Mouse (Mus musculus) gastrocnemius, postnatal 36 days (tissue): Measurements from ENCODE around the gene Tbl1xr1. TPM values are rescaled to one million over a fixed set of nuclear protein-coding genes. Genes with fewer than 3 reads are reported as not detected.

ENCODE experiments used
- DNase-seq, 2 experiments: peaks; one replicate each; pipeline ENCODE4 v3.0.0; 2022
- intact Hi-C: fragments of 180-260 bp; cut with DNase I; formaldehyde crosslinking; loops from one replicate; pipeline ENCODE4 v1.15.1; 2025
- total RNA-seq, 2 experiments: library from RNA; stranded (reverse); gene quantifications; 2 replicates each; pipeline ENCODE4 v1.2.3; 2021

Gene Tbl1xr1
- total RNA-seq, 2 experiments from 2014 or later = 48.8 to 50.6 TPM

GRCm38 (mm10) chr3:22138580-22139099 lies 62.2 kb downstream of the Tbl1xr1 start:
- DNase-seq = no peak
- intact Hi-C loops = no loop called here

GRCm38 (mm10) chr3:22140111-22140658 lies 63.7 kb downstream of the Tbl1xr1 start:
- intact Hi-C loops = no loop called here
- no peak for DNase-seq

GRCm38 (mm10) chr3:22141984-22142719 lies 65.7 kb downstream of the Tbl1xr1 start:
- no peak for DNase-seq
- intact Hi-C loops = no loop called here

GRCm38 (mm10) chr3:22142846-22143641 lies 66.6 kb downstream of the Tbl1xr1 start:
- intact Hi-C loops = no loop called here
- no peak for DNase-seq

GRCm38 (mm10) chr3:22144255-22144654 lies 67.8 kb downstream of the Tbl1xr1 start:
- no peak for DNase-seq
- intact Hi-C loops = no loop called here

- intact Hi-C loops = loop anchor here (2.0 to 5.0 kb wide), 2 partner anchors 69 to 210 kb away; no protein-coding TSS in a partner anchor
- no peak for DNase-seq
Measured at GRCm38 (mm10) chr3:22147433-22147927, 71.0 kb downstream of the Tbl1xr1 start.

GRCm38 (mm10) chr3:22148306-22148932 lies 72.0 kb downstream of the Tbl1xr1 start:
- intact Hi-C loops = loop anchor here (5.0 kb wide), 1 partner anchor 211 kb away; no protein-coding TSS in a partner anchor
- DNase-seq = no peak

GRCm38 (mm10) chr3:22150872-22151530 lies 74.5 kb downstream of the Tbl1xr1 start:
- intact Hi-C loops = no loop called here

GRCm38 (mm10) chr3:22152773-22153172 lies 76.3 kb downstream of the Tbl1xr1 start:
- no peak for DNase-seq
- intact Hi-C loops = no loop called here

More at GRCm38 (mm10) chr3:22150872-22151530, 74.5 kb downstream of the Tbl1xr1 start:
- DNase-seq = no peak

GRCm38 (mm10) chr3:22154522-22154921 lies 78.1 kb downstream of the Tbl1xr1 start:
- no peak for DNase-seq
- intact Hi-C loops = no loop called here

- DNase-seq = no peak
- intact Hi-C loops = no loop called here
Measured at GRCm38 (mm10) chr3:22156397-22156796, 79.9 kb downstream of the Tbl1xr1 start.

GRCm38 (mm10) chr3:22162948-22163347 lies 86.5 kb downstream of the Tbl1xr1 start:
- intact Hi-C loops = no loop called here
- no peak for DNase-seq

GRCm38 (mm10) chr3:22167856-22168255 lies 91.4 kb downstream of the Tbl1xr1 start:
- intact Hi-C loops = no loop called here
- no peak for DNase-seq

GRCm38 (mm10) chr3:22168432-22168831 lies 92.0 kb downstream of the Tbl1xr1 start:
- intact Hi-C loops = no loop called here
- no peak for DNase-seq

- DNase-seq = no peak
- intact Hi-C loops = no loop called here
Measured at GRCm38 (mm10) chr3:22171526-22171925, 95.1 kb downstream of the Tbl1xr1 start.

GRCm38 (mm10) chr3:22172410-22172809 lies 96.0 kb downstream of the Tbl1xr1 start:
- no peak for DNase-seq
- intact Hi-C loops = no loop called here

- intact Hi-C loops = no loop called here
- DNase-seq = no peak
Measured at GRCm38 (mm10) chr3:22173171-22173570, 96.7 kb downstream of the Tbl1xr1 start.

GRCm38 (mm10) chr3:22174232-22174631 lies 97.8 kb downstream of the Tbl1xr1 start:
- DNase-seq = no peak
- intact Hi-C loops = no loop called here

GRCm38 (mm10) chr3:22180076-22180475 lies 103.6 kb downstream of the Tbl1xr1 start:
- intact Hi-C loops = no loop called here
- DNase-seq = no peak

GRCm38 (mm10) chr3:22181026-22181425 lies 104.6 kb downstream of the Tbl1xr1 start:
- DNase-seq = no peak
- intact Hi-C loops = no loop called here
